Mouse (Mus musculus) MEL (cell line): ENCODE results near the gene Ikzf3. TPM values are rescaled to one million over a fixed set of nuclear protein-coding genes. Genes with fewer than 3 reads are reported as not detected.
A peak's percentile ranks its signal among the peaks of the same experiment; 100 is the strongest.

Experiments
- DNase-seq: peaks from one replicate; pipeline ENCODE4 v3.0.0; 2011; ENCODE audit warnings: low read depth, low spot score
- H3K27ac ChIP-seq: 2 replicates; pipeline ENCODE4 v1.5.1; 2012; ENCODE audit warnings: low read depth, mild to moderate bottlenecking, control low read depth, low read length, moderate library complexity; ENCODE audit not compliant: control insufficient read depth
- H3K27me3 ChIP-seq, 2 experiments: fragments of 150-350 bp in 1 of 2; sonication (generic) in 1 of 2; 2 replicates each; pipeline ENCODE4 v1.6.1; 2012; ENCODE audit warnings: low read length in 2 of 2, mild to moderate bottlenecking in 2 of 2, improper control_type of control experiment in 1 of 2, moderate library complexity in 1 of 2; ENCODE audit not compliant: insufficient read depth in 2 of 2, control insufficient read depth in 1 of 2
- H3K36me3 ChIP-seq, 2 experiments: 2 replicates each; pipeline ENCODE4 v1.6.1; 2012 to 2014; ENCODE audit warnings: low read length in 2 of 2, improper control_type of control experiment in 1 of 2, inconsistent platforms in 1 of 2, mild to moderate bottlenecking in 1 of 2; ENCODE audit not compliant: insufficient read depth in 2 of 2, control insufficient read depth in 1 of 2
- H3K4me1 ChIP-seq, 2 experiments: fragments of 150-350 bp in 1 of 2; sonication (generic) in 1 of 2; 2 replicates each; pipeline ENCODE4 v1.6.1; 2012; ENCODE audit warnings: low read length in 2 of 2, improper control_type of control experiment in 1 of 2, mild to moderate bottlenecking in 1 of 2; ENCODE audit not compliant: insufficient read depth in 2 of 2, control insufficient read depth in 1 of 2
- H3K4me3 ChIP-seq, 2 experiments: fragments of 150-350 bp in 1 of 2; sonication (generic) in 1 of 2; 2 replicates each; pipeline ENCODE4 v1.5.1; 2012; ENCODE audit warnings: low read depth in 2 of 2, low read length in 2 of 2, mild to moderate bottlenecking in 2 of 2, moderate library complexity in 2 of 2, control low read depth in 1 of 2, improper control_type of control experiment in 1 of 2; ENCODE audit not compliant: control insufficient read depth in 1 of 2, insufficient read depth in 1 of 2
- H3K79me2 ChIP-seq: 2 replicates; pipeline ENCODE4 v1.6.1; 2012; ENCODE audit warnings: mild to moderate bottlenecking, low read length, moderate library complexity; ENCODE audit not compliant: control insufficient read depth, poor library complexity, insufficient read depth
- H3K9ac ChIP-seq: 2 replicates; pipeline ENCODE4 v1.6.1; 2012; ENCODE audit warnings: low read depth, mild to moderate bottlenecking, control low read depth, low read length, moderate library complexity; ENCODE audit not compliant: control insufficient read depth, poor library complexity, severe bottlenecking
- H3K9me3 ChIP-seq: fragments of 150-350 bp; sonication (generic); replicated peaks from 2 replicates; pipeline ENCODE4 v1.6.1; 2012; ENCODE audit warnings: mild to moderate bottlenecking, low read length, improper control_type of control experiment, moderate library complexity; ENCODE audit not compliant: insufficient read depth
- BHLHE40 ChIP-seq: IDR thresholded peaks from 2 replicates; pipeline ENCODE4 v1.6.1; 2012; ENCODE audit warnings: low read depth, mild to moderate bottlenecking, inconsistent platforms, low read length, improper control_type of control experiment, borderline replicate concordance
- CHD1 ChIP-seq: IDR thresholded peaks from 2 replicates; pipeline ENCODE4 v1.6.1; 2012; ENCODE audit warnings: low read depth, mild to moderate bottlenecking, inconsistent platforms, low read length, improper control_type of control experiment
- CHD2 ChIP-seq: IDR thresholded peaks from 2 replicates; pipeline ENCODE4 v1.6.1; 2011; ENCODE audit warnings: low read length, improper control_type of control experiment
- CTCF ChIP-seq, 3 experiments: IDR thresholded peaks in 2 of 3; conservative IDR thresholded peaks in 1 of 3; 2 replicates each; pipeline ENCODE4 v1.5.1; 2011 to 2012; ENCODE audit warnings: low read length in 3 of 3, low read depth in 2 of 3, mild to moderate bottlenecking in 2 of 3, improper control_type of control experiment in 1 of 3, inconsistent platforms in 1 of 3, mixed read lengths in 1 of 3, moderate library complexity in 1 of 3; ENCODE audit not compliant: control insufficient read depth in 1 of 3, insufficient read depth in 1 of 3, poor library complexity in 1 of 3, severe bottlenecking in 1 of 3
- EP300 ChIP-seq, 2 experiments: IDR thresholded peaks; 2 replicates each; pipeline ENCODE4 v1.6.1; 2011; ENCODE audit warnings: improper control_type of control experiment in 2 of 2, low read length in 2 of 2, low read depth in 1 of 2, mild to moderate bottlenecking in 1 of 2
- ETS1 ChIP-seq: IDR thresholded peaks from 2 replicates; pipeline ENCODE4 v1.6.1; 2012; ENCODE audit warnings: low read depth, mild to moderate bottlenecking, inconsistent platforms, low read length, improper control_type of control experiment, moderate library complexity
- GABPA ChIP-seq: IDR thresholded peaks from 2 replicates; pipeline ENCODE4 v1.6.1; 2012; ENCODE audit warnings: low read depth, mild to moderate bottlenecking, inconsistent platforms, low read length, improper control_type of control experiment, moderate library complexity
- GATA1 ChIP-seq: IDR thresholded peaks from 2 replicates; pipeline ENCODE4 v1.6.1; 2011; ENCODE audit warnings: low read depth, low read length, improper control_type of control experiment
- HCFC1 ChIP-seq: IDR thresholded peaks from 2 replicates; pipeline ENCODE4 v1.6.1; 2012; ENCODE audit warnings: low read depth, mild to moderate bottlenecking, inconsistent platforms, low read length, improper control_type of control experiment, moderate library complexity
- JUND ChIP-seq: IDR thresholded peaks from 2 replicates; pipeline ENCODE4 v1.6.1; 2011; ENCODE audit warnings: low read depth, mild to moderate bottlenecking, improper control_type of control experiment, low read length
- KAT2A ChIP-seq: conservative IDR thresholded peaks from 2 replicates; pipeline ENCODE4 v1.6.1; 2012; ENCODE audit warnings: low read depth, low read length, improper control_type of control experiment, inconsistent platforms
- MAX ChIP-seq: IDR thresholded peaks from 2 replicates; pipeline ENCODE4 v1.6.1; 2011; ENCODE audit warnings: low read length, improper control_type of control experiment
- MAZ ChIP-seq: IDR thresholded peaks from 2 replicates; pipeline ENCODE4 v1.6.1; 2012; ENCODE audit warnings: low read depth, mild to moderate bottlenecking, inconsistent platforms, low read length, improper control_type of control experiment
- MEF2A ChIP-seq: IDR thresholded peaks from 2 replicates; pipeline ENCODE4 v1.6.1; 2014; ENCODE audit warnings: low read depth, mild to moderate bottlenecking, inconsistent platforms, low read length, improper control_type of control experiment; ENCODE audit not compliant: poor library complexity, insufficient replicate concordance, severe bottlenecking; ENCODE audit errors: extremely low read depth
- MXI1 ChIP-seq: IDR thresholded peaks from 2 replicates; pipeline ENCODE4 v1.6.1; 2011; ENCODE audit warnings: mild to moderate bottlenecking, low read depth, low read length, improper control_type of control experiment
- MYB ChIP-seq: IDR thresholded peaks from 2 replicates; pipeline ENCODE4 v1.6.1; 2011; ENCODE audit warnings: mild to moderate bottlenecking, low read depth, low read length, improper control_type of control experiment
- MYC ChIP-seq: IDR thresholded peaks from 2 replicates; pipeline ENCODE4 v1.6.1; 2011; ENCODE audit warnings: low read depth, mild to moderate bottlenecking, low read length, improper control_type of control experiment, moderate library complexity
- NELFE ChIP-seq: IDR thresholded peaks from 2 replicates; pipeline ENCODE4 v1.6.1; 2011; ENCODE audit warnings: low read depth, low read length, improper control_type of control experiment
- NRF1 ChIP-seq: IDR thresholded peaks from 2 replicates; pipeline ENCODE4 v1.6.1; 2014; ENCODE audit warnings: low read depth, mild to moderate bottlenecking, inconsistent platforms, low read length, improper control_type of control experiment, moderate library complexity; ENCODE audit not compliant: poor library complexity, insufficient read depth, severe bottlenecking
- POLR2A ChIP-seq, 2 experiments: IDR thresholded peaks; 2 replicates each; pipeline ENCODE4 v1.6.1; 2011 to 2012; ENCODE audit warnings: low read length in 2 of 2, mild to moderate bottlenecking in 2 of 2, control low read depth in 1 of 2, improper control_type of control experiment in 1 of 2, low read depth in 1 of 2, moderate library complexity in 1 of 2; ENCODE audit not compliant: control insufficient read depth in 1 of 2, insufficient read depth in 1 of 2, poor library complexity in 1 of 2
- POLR2AphosphoS2 ChIP-seq: IDR thresholded peaks from 2 replicates; pipeline ENCODE4 v1.6.1; 2011; ENCODE audit warnings: low read length, improper control_type of control experiment
- RCOR1 ChIP-seq: IDR thresholded peaks from 2 replicates; pipeline ENCODE4 v1.6.1; 2012; ENCODE audit warnings: low read depth, mild to moderate bottlenecking, inconsistent platforms, low read length, improper control_type of control experiment
- SIN3A ChIP-seq: IDR thresholded peaks from 2 replicates; pipeline ENCODE4 v1.6.1; 2012; ENCODE audit warnings: low read length, improper control_type of control experiment, inconsistent platforms
- SMC3 ChIP-seq: IDR thresholded peaks from 2 replicates; pipeline ENCODE4 v1.6.1; 2011; ENCODE audit warnings: low read depth, low read length, improper control_type of control experiment
- TAL1 ChIP-seq: IDR thresholded peaks from 2 replicates; pipeline ENCODE4 v1.6.1; 2012; ENCODE audit warnings: mild to moderate bottlenecking, inconsistent platforms, low read length, moderate library complexity, mixed read lengths
- TBP ChIP-seq: IDR thresholded peaks from 2 replicates; pipeline ENCODE4 v1.8.0; 2011; ENCODE audit warnings: low read depth, low read length, improper control_type of control experiment
- TCF12 ChIP-seq: IDR thresholded peaks from 2 replicates; pipeline ENCODE4 v1.6.1; 2014; ENCODE audit warnings: low read depth, mild to moderate bottlenecking, inconsistent platforms, low read length, improper control_type of control experiment, moderate library complexity
- USF1 ChIP-seq: IDR thresholded peaks from 2 replicates; pipeline ENCODE4 v1.6.1; 2014; ENCODE audit warnings: low read depth, mild to moderate bottlenecking, inconsistent platforms, low read length, improper control_type of control experiment, moderate library complexity
- ZC3H11A ChIP-seq: IDR thresholded peaks from 2 replicates; pipeline ENCODE4 v1.6.1; 2012; ENCODE audit warnings: low read depth, mild to moderate bottlenecking, inconsistent platforms, low read length, improper control_type of control experiment
- ZMIZ1 ChIP-seq: IDR thresholded peaks from 2 replicates; pipeline ENCODE4 v1.6.1; 2012; ENCODE audit warnings: low read depth, mild to moderate bottlenecking, inconsistent platforms, low read length, improper control_type of control experiment, moderate library complexity
- ZNF384 ChIP-seq: IDR thresholded peaks from 2 replicates; pipeline ENCODE4 v1.6.1; 2012; ENCODE audit warnings: low read depth, mild to moderate bottlenecking, inconsistent platforms, low read length, improper control_type of control experiment
- polyA plus RNA-seq, 2 experiments: library from polyadenylated mRNA; stranded (reverse) in 1 of 2; unstranded in 1 of 2; fragments of >175 nt in 1 of 2; fragments of >200 nt in 1 of 2; gene quantifications; 2 replicates each; pipeline versions ENCODE4 v1.2.1 to v1.2.4; 2012; ENCODE audit warnings: low replicate concordance in 2 of 2, low read depth in 1 of 2; ENCODE audit not compliant: insufficient read length in 2 of 2, insufficient read depth in 1 of 2, missing spikeins in 1 of 2
- total RNA-seq: library from RNA; depleted of rRNA; stranded (reverse); fragments of 300-350 nt; gene quantifications from 2 replicates; pipeline ENCODE4 v1.2.3, GENCODE M21; 2012

Ikzf3 gene
- total and polyA plus RNA-seq, 3 experiments, result 0.12 TPM; not detected in 2

GRCm38 (mm10) chr11:98588833-98589281 lies 43.0 kb upstream of the Ikzf3 start (continued):
- TF ChIP-seq NRF1 (no peak), EP300 (IDR thresholded peaks at IDR 0.05; ENCODE audit: low read depth in 1 of 2, low read length in 2 of 2) (0 out of 4 replicates have a peak, but pooled peaks of 1 of the 2 experiments have one; percentile 12), HCFC1 (no peak), MAX (peak; percentile 32; the same call in 1 of the 2 replicates), CHD2 (no peak)

- Histone ChIP-seq H3K4me3 (peak overlapping the region; percentile 63 to 77), H3K4me1 (peaks cover 32 to 49% of the 10 kb centered on the region in 2 experiments), H3K79me2 (peaks cover 30% of the 10 kb centered on the region), H3K9me3 (no peaks in the 10 kb centered on the region), H3K27ac (peak overlapping the region; percentile 98), H3K27me3 (peaks cover 3% of the 10 kb centered on the region in 2 experiments; a peak in 3 of 4 replicates), H3K36me3 (peaks cover 2 to 41% of the 10 kb centered on the region in 2 experiments; a peak in 3 of 4 replicates), H3K9ac (peak overlapping the region; percentile 70)
- DNase-seq, result peak; percentile 99
- TF ChIP-seq GABPA (no peak; the same call in 1 of the 2 replicates), USF1 (peak; percentile 53), TBP (peak; percentile 51; the same call in 1 of the 2 replicates), NELFE (peak; percentile 19), ZMIZ1 (peak; percentile 53; the same call in 1 of the 2 replicates), CHD2 (peak; percentile 72), CTCF (IDR thresholded peaks at IDR 0.05 in 2 of 3, conservative IDR thresholded peaks at IDR 0.05 in 1 of 3; ENCODE audit: control insufficient read depth in 1 of 3, insufficient read depth in 1 of 3, low read depth in 2 of 3, low read length in 3 of 3, poor library complexity in 1 of 3, severe bottlenecking in 1 of 3) (no peak), ZC3H11A (no peak), POLR2A (IDR thresholded peaks at IDR 0.05; ENCODE audit: control insufficient read depth in 1 of 2, insufficient read depth in 1 of 2, low read depth in 1 of 2, low read length in 2 of 2, poor library complexity in 1 of 2) (no peak; a peak in 1 of 4 replicates), GATA1 (peak; percentile 87), MYB (0 out of 2 replicates have a peak, but pooled peaks have one; percentile 28), SIN3A (peak; percentile 94), MAX (peak; percentile 57; the same call in 1 of the 2 replicates), MEF2A (no peak; the same call in 1 of the 2 replicates), CHD1 (0 out of 2 replicates have a peak, but pooled peaks have one; percentile 72), RCOR1 (peak; percentile 80), SMC3 (no peak), JUND (no peak), HCFC1 (peak; percentile 72), MYC (peak; percentile 75), MAZ (peak; percentile 55; the same call in 1 of the 2 replicates), TCF12 (peak; percentile 85), ZNF384 (no peak), BHLHE40 (peak; percentile 97), MXI1 (peak; percentile 88), EP300 (IDR thresholded peaks at IDR 0.05; ENCODE audit: low read depth in 1 of 2, low read length in 2 of 2) (peak; percentile 75 to 83), NRF1 (no peak), TAL1 (peak; percentile 81), KAT2A (peak; percentile 28; the same call in 1 of the 2 replicates), POLR2AphosphoS2 (no peak; the same call in 1 of the 2 replicates), ETS1 (peak; percentile 97)
- TF ChIP-seq, all 39 proteins: peak for 21
Measured at GRCm38 (mm10) chr11:98587684-98588546, 42.1 kb upstream of the Ikzf3 start.
